Mouse (Mus musculus) kidney, postnatal 36 days (tissue): ENCODE results near the gene Sbk3.

ENCODE experiments used
- DNase-seq, 2 experiments: peaks; one replicate each; pipeline ENCODE4 v3.0.0; 2021 to 2022; ENCODE audit warnings: mixed read lengths in 2 of 2

Gene Sbk3

DNA sequence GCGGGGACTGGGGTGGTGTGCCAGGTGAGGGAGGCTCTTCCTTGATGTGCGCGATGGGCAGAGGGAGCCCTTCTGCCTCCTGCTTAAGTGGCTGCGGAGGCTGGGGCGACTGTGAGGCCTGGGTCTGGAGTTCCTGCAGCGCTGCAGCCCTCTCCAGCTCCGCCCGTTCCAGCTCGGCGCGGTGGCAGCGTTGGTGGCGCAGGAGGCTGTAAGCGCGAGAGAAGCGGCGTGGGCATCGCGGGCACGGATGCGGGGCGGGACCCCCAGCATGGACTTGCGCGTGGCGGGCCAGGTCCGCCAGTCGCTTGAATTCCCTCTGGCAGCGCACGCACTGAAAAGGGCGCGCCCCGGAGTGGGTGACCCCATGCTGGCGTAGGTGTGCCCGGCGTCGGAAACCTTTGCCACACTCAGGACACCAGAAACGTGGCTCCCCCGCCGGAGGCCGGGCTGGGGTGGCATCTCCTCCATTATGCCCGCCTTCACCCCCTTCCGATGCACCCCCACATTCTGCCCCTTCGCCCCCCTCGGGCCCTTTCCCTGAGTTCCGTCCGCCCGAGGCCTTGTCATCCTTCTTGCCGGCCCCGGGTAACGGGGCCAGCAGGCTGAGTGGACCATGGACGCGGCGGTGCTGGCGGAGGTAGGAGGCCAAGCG is 22.5 kb upstream of the Sbk3 start:
- DNase-seq: no peak

DNA sequence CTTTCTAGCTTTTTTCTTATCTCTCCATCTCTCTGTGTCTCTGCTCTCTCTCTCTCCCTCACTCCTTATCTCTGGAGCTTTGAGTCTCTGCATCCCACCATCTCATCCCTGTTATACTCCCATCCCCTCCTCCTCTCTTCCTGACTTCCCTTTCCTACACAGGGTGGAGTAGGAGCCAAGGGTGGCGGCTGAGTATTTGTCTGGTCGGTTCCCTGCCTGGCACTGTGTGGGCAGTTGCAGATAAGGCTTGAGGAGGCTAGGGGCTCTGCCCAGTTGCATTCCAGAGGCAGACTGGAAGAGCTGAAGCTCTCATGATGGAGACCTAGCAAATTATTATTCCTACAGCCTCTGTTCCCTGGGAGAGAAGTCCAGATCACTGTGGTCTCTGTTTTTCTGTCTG is 17.3 kb upstream of the Sbk3 start:
- DNase-seq: no peak

DNA sequence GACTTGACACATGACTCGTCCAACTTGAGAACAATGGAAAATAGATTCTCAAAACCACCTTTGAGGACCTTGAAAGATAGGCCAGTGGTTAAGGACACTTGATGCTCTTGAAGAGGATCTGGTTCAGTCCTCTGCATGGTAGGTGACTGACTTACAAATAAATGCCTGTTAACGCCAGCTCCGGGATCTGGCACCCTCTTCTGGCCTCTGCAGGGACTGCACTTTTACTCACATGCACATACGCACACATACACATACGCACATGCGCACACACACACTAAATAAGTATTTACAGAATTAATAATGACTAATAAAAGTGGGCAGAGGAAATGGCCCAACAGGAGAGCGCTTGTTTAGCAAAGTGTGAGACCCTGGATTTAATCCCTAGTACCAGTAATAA is 5.9 kb upstream of the Sbk3 start:
- DNase-seq: no peak

DNA sequence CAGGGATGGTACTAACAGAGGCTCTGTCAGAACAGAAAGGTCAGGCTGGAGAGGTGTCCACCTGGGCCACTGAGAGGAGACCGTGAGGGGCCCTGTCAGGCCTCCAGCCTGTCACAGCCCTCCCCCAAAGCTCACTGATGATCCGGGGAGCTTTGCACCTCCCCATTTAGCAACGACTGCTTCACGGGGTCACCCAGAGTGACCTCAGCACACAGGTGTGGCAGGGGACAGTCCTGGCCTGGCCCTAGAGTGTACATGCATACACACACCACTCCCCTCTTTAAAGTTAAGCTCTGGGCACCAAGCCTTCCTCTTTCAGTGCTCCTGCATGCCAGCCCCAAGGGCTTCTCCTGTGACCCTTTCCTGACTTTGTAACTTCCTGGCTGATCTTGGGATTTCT is 4.5 kb upstream of the Sbk3 start:
- DNase-seq: no peak

DNA sequence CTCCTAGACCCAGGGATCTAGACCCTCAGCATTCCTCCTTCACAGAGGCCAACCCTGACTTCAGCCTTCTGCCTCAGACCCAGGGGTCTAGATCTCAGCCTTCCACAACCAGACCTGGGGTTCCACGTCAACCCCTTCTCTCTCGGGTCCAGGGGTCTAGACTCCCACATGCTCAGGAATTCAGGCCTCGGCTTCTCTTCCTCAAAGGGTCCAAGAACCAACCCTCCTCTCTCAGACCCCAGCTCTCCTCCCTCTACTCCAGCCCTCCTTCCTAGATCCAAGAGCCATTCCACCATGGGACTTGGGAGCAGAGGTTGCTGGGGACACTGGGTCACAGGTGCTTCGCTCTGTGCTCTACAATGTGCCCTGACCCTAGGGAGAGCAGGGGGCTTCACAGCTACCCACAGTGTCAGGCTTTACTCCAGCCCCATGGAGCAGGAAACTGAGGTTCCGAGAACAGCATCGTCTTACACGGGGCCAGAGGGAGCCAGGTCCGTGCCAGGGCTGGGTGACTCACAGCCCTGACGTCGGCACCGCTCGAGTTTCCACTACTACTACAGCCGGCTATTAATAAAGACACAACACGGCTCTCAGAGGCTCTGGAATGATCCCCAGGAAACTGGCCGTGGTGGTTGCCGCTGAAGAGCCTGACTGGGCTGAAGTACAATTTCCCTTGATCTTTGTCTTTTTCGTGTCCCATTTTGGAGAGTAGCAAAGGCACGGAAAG is 1.5 kb upstream of the Sbk3 start:
- peak; percentile 13 to 27 for DNase-seq

DNA sequence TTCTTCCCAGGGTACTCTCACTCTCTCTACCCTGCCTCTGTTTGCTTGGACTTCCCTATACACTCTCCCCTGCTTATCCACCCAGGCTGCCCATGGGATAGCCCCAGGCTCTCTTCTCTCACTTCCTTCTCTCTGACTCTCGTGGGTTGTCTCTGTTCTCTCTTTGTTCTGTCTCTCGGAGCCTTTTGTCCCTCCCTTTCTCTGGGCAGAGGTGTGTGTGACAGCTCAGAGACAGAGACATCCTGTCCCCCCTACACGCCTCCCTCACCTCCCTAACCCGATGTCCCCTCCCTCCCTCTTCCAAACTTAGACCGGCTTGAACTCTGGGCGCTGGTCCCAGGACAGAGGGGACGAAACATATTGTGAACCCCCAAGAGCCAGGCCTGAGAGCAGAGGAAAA is 742 bp upstream of the Sbk3 start:
- no peak for DNase-seq

DNA sequence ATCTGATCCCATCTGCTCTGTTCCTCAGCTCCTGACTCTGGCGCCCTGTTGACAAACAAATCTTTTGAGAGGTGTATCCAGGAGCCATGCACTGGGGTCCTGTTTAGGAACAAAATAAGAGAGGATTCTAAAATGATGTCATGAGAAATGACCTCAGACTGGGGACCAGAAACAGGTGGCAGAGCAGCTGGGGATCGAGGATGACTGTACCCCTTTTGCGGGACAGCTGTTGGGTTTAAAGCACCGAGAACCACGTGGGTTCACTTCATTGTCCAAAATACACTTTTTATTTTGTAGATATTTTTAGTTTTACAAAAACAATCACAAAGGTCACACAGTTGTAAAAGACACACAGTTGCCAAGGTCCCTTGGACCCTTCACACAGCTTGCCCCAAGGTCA is 6.0 kb downstream of the Sbk3 start:
- no peak for DNase-seq

DNA sequence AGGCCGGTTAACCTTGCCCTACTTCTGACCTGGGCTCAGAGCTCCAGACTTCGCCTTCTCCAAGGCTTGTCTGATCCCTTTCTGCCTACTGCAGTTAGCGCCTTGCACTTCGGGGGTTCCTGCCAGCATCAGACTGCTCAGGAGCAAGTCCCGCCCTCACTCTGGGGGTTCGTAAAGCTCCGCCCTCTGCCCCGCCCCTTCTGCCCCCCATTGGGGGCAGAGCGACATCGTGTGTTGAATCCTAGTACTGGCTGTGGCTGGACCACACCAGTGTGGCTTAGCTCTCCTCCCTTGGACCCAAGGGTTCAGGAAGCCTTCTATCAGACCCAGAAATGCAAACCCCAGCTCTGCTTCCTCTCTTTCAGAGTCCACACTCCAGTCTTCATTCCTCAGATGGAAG is 6.7 kb downstream of the Sbk3 start, which contains the start of gene Sbk2:
TSS of gene Sbk2 (minus strand) at position 135 of the 400 bp plus-strand sequence.
- peak; percentile 68 to 89 for DNase-seq

DNA sequence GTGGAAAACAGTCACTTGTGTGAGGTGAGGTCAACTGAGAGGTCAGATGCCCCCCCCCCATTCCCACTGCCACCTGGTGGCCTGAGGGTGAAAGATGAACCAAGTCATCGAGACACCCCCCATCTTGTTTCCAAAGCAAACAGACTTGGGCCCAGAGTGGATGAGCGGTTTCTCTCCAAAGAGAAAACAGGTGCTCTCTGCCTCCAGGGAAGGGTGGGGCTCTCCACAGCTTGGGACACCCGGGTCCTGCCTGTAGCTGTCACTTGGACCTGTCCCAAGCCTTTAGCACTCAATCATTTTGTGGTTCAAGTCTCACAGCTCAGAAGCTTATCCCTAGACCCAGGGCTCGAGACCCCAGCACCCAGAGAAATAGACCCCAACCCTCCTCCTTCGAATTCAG is 7.4 kb downstream of the Sbk3 start:
- DNase-seq: no peak

DNA sequence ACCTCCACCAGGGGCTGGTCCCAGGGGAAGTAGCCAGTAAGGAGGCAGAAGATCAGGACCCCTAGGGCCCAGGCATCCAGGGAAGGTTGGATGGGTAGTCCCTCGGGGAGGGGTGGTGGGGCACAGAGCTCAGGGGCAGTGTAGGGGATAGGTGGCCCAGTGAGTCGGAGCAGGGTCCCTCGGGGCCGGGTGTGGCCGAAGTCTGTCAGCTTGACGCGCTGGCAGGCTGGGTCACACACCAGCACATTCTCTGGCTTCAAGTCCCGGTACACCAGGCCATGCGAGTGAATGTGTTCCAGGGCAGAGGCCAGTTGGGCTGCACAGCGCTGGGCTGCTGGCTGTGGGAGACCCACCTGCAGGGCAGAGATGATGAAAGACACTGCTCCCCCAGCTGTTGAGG is 13.6 kb downstream of the Sbk3 start:
- no peak for DNase-seq

DNA sequence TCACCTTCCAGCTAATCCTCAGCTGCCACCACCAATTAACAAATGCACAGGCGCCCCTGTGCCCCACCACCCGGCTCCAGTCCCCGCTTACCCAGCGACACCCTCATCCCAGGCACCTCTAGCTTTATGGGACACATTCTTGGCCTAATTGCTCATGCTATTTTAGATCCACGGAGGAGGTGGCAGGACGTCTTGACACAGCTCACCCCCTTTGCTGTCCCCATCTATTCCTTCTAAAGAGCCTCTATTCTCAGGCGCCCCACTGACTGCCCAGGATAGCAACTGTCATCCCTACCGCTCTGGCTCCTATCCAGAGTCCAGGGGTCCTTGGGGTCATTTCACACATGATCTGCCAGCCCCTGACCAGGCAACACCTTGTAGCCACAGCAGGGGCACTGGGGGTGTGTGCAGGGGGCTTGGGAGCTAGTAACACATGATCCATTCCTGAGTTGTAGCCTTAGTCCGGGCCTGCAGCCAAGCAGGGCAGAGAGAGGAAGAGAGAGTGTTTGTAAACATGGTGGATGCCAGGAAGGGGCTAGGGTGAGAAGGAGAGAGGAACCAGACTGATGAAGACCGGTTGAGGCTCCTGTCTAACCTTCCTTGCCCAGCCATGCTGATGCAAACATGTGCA is 17.0 kb downstream of the Sbk3 start:
- DNase-seq: no peak

DNA sequence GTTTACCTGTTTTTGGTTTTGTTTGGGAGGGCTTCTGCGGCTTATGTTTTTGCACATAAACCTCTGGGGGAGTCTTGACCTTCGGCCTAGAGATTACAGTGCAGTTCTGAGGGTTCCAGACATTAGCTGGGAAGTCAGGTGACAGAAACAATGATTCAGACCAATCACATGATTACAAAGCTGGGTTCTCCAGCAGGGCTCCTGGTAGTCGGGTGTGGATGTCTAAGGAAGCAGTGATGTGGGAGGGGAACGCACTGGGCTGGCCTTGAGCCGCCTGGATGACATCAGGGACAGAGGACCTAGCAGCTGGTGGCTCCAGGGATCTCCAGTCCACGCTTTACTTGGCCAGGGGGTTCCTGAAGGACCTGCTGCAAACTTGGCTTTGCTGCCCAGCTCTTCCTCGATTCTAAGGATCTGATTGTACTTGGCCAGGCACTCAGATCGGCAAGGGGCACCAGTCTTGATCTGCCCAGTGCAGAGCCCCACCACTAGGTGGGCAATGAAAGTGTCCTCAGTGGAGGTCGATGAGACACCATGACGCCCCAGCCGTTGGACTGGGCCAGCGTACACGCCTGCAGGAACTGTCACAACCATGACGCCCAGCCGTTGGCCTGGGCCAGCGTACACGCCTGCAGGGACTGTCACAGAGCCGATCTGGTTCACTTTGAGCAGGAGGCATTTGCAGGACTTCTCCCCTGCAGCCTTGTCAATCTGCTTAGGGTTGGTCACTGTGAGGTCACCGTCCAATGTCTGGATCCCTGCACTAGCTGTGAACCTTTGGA is 20.2 kb downstream of the Sbk3 start:
- DNase-seq: no peak

DNA sequence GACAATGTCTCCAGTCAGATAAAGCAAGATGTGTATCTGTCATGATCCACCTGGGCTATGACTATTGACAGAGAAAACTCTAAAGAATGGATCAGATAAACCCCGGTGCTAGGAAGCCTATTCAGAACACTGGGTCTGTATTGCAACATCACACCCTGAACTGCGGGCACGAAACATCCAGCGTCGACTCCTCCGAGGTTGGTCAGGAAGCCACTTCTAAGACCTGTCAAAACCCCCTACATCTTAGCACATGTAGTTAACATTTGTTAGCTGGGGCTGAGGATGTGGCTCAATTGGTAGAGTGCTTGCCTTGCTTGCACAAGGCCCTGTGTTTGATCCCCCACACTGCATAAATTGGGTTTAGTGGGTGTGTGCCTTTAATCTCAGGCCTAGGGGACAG is 22.6 kb downstream of the Sbk3 start:
- DNase-seq: no peak

DNA sequence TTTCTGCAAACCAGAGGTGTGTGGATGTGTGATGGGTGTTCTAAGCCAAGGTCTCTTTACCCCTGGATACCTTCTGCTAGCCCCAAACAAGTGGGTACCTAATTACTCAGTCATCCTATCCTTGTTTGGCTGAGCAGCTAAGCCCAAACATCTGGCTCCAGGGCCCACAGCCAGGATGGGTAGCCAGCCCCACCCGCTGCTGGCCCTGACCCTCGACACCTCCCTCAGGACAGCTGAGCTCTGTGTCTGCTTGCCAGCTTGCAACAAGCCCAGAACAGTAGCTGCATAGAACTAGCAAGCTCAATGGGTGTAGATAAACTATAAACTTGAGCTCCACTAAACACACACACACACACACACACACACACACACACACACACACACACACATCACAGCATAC is 23.1 kb downstream of the Sbk3 start:
- DNase-seq: no peak

DNA sequence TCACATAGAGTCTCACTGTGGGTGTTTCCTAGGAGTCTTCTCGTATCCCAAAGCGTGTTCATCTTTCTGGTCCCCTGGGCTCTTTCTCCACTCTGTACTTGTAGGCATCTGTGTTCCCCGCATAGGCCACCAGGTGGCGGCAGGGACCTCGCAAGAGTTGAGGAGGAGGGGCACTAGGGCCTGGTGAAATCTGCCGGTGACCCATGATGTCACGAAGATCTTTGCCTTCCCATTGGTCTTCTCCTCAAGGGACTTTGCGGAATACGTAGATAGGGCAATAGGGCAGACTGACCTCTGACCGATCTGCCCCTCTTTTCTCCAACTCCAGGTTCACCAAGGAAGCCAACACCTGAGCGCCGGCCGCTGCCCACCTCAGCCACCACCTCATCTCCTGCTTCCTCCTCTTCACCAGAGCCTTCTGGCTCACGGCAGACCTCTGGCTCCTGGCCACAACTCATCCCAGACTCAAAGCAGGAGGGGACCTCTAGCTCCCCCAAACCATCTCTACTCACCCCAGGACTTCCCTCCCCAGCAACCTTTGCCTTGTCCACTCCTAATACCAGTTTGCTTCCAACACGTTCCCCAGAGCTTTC is 27.6 kb downstream of the Sbk3 start:
- peak; percentile 94 to 96 for DNase-seq

DNA sequence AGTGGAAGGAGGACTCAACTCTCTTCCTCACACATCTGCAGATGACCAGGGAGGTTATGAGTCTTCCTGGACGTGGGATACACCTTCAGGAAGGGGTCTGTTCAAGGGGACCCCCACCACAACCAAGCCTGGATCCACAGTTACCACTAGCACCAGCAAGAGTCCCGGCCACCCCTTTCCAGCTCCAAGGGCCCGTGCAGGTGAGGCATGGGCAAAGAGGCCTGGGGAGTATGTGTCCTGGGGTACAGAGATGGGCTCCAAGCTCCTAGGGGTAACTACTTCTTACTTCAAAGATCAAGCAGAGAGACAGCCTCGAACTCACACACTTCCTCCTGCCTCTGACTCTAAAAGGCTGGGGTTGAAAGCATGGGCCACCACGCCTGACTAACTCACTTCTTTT is 28.3 kb downstream of the Sbk3 start:
- DNase-seq: no peak

DNA sequence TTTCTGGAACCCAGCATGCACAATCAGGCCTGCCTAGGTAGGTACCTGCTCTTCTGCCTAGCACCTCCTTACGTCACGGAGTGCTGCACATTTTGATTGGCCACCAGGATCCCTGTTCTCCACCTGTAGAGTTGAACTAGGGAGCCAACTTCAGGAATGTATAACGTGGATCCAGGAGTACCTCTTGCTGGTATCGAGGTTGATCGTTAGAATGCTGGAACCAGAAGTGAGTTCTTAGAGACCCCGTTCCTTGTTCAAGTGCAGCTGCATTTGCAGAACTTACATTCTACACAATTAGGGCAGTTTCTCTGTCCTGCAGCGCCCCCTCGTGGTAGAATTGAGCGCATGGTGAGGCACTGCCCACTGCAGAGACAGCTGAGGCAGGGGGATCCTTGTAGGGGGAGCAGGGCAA is 30.9 kb downstream of the Sbk3 start:
- DNase-seq: peak; percentile 88 to 92

DNA sequence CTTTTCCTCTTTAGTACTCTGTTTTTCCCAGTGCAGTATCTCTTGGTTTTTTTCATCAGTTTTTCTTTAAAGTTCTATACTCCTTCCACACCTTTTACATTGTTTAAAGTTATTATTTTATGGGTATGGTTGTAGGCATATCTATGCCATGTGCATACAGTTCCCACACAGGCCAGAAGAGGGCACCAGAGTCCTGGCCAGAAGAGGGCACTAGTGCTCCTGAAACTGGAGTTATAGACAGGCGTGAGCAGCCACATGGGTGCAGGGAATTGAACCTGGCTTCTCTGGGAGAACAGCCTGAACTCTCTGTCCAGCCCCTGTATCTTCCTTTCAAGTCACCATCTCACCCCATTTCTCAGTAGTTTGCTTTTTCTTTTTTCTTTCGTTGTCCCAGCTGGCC is 32.5 kb downstream of the Sbk3 start:
- peak; percentile 69 to 89 for DNase-seq

DNA sequence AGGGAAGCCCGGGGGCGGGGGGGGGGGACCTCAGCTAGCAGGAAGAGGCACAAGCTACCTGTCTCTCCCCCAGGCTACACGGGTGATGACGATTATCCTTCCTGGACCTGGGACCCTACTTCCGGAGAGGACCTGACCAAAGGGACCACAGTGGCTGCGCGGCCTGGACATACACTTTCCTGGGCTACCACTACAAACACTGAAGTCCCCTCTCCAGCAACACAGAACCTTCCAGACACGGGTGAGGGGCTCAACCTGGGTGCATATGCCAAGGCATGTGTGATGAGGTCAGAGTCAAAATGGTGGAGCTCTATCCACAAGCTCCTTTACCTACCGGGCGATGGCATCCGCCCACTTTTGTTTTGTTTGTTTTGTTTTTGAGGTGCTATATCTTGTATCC is 33.6 kb downstream of the Sbk3 start:
- DNase-seq: no peak

DNA sequence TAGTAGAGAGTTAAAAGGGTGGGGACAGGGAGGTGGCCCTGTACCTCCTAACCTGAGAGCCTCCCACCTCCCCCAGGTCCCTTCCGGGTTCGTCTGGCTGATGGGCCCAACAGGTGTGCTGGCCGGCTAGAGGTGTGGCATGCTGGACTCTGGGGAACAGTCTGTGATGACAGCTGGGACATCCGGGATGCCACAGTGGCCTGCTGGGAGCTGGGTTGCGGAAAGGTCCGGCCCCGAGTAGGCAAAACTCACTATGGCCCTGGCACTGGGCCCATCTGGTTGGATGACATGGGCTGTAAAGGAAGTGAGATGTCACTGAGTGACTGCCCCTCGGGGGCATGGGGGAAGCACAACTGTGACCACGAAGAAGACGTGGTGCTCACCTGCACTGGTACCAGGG is 34.1 kb downstream of the Sbk3 start:
- DNase-seq: no peak

DNA sequence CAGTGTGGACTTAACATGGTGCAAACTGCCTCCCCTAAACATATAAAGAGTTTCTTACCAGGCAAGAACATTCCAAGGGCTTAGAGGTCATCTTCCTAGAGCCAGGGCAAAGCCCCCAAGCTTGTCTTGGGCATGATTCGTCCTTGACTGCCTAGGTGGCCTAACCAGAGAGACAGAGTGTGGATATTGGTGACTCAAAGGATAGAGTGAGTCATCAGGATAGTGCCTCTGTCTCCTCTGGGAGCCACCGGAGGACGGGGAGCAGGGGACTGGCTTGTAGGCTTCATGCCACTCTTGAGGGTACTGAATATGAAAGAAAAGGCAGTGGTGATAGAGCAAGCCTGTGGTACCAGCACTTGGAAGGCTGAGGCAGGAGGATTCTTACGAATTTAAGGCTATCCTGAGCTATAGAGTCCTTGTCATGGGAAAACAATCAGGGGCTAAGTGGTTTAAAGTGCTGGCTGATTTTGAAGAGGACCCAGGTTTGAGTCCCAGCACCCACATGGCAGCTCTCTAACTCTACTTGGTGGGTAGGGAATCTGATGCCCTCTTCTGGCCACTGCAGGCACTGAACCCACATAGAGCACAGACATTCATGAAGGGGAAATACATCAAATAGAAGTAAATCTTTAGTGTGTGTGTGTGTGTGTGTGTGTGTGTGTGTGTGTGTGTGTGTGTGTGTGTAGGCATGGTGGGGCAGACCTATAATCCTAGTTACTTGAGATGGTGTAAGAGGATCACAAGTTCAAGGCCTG is 36.6 kb downstream of the Sbk3 start:
- DNase-seq: no peak

DNA sequence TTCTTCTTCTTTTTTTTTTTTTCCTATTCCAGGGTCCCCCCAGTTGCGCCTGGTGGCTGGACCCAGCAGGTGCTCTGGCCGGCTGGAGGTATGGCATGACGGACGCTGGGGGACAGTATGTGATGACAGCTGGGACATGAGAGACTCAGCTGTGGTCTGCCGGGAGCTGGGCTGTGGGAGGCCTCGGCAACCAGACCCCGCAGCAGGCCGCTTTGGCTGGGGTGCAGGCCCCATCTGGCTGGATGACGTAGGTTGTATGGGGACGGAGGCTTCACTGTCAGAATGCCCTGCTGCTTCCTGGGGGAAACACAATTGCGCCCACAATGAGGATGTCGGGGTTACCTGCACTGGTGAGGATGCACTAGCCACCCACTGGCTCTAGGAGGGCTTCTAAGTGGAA is 37.9 kb downstream of the Sbk3 start:
- DNase-seq: no peak
